Mouse (Mus musculus): ENCODE data around the gene Mfsd14a. TPM values are rescaled to one million over a fixed set of nuclear protein-coding genes. Genes with fewer than 3 reads are reported as not detected.

The Mfsd14a gene
- total RNA-seq, 1 experiment, result 117 TPM

- H3K27ac ChIP-seq (ENCODE audit: insufficient read depth, low read depth, low read length, poor library complexity, severe bottlenecking), result no peak overlapping the region
- no peaks in the 10 kb centered on the region for H3K36me3 ChIP-seq (ENCODE audit: control insufficient read depth, insufficient read depth, low read length, poor library complexity, severe bottlenecking)
- no peak overlapping the region for H3K4me3 ChIP-seq (ENCODE audit: insufficient read depth in 1 of 2, low read depth in 1 of 2, low read length in 2 of 2, poor library complexity in 1 of 2, severe bottlenecking in 1 of 2)
- no peak overlapping the region for H3K9ac ChIP-seq (ENCODE audit: insufficient read depth, low read depth, low read length, poor library complexity, severe bottlenecking)
- in situ Hi-C loops (cut with MboI; ENCODE audit: low sequenced_read_pairs in 2 of 2, unreplicated experiment in 2 of 2), result no loop called here
- no peak for DNase-seq (ENCODE audit: low read depth, low spot score)
- no peaks in the 10 kb centered on the region for H3K9me3 ChIP-seq (ENCODE audit: control insufficient read depth, insufficient read depth, low read depth, low read length)
- H3K4me1 ChIP-seq (ENCODE audit: control insufficient read depth in 2 of 2, insufficient read depth in 2 of 2, low read length in 2 of 2, poor library complexity in 1 of 2), result peaks cover 2 to 4% of the 10 kb centered on the region in 2 experiments; a peak in 2 of 4 replicates
- TF ChIP-seq ZC3H11A (IDR thresholded peaks at IDR 0.05; ENCODE audit: borderline replicate concordance, low read depth, low read length) (no peak), ZNF384 (IDR thresholded peaks at IDR 0.05; ENCODE audit: low read depth, low read length) (no peak)
These were observed 41.4 kb upstream of the Mfsd14a start for GRCm38 (mm10) chr3:116703835-116704234.

GRCm38 (mm10) chr3:116702647-116703272, 40.3 kb upstream of the Mfsd14a start:
- H3K4me3 ChIP-seq (ENCODE audit: insufficient read depth in 1 of 2, low read depth in 1 of 2, low read length in 2 of 2, poor library complexity in 1 of 2, severe bottlenecking in 1 of 2), result no peak overlapping the region
- H3K36me3 ChIP-seq (ENCODE audit: control insufficient read depth, insufficient read depth, low read length, poor library complexity, severe bottlenecking), result no peaks in the 10 kb centered on the region
- TF ChIP-seq ZNF384 (IDR thresholded peaks at IDR 0.05; ENCODE audit: low read depth, low read length) (no peak), HCFC1 (IDR thresholded peaks at IDR 0.05; ENCODE audit: borderline replicate concordance, insufficient read depth, low read length) (no peak), MAFK (IDR thresholded peaks at IDR 0.05; ENCODE audit: insufficient read depth, low read depth, low read length) (no peak), ZC3H11A (IDR thresholded peaks at IDR 0.05; ENCODE audit: borderline replicate concordance, low read depth, low read length) (no peak), CHD2 (IDR thresholded peaks at IDR 0.05; ENCODE audit: low read depth, low read length) (no peak)
- H3K9me3 ChIP-seq (ENCODE audit: control insufficient read depth, insufficient read depth, low read depth, low read length), result no peaks in the 10 kb centered on the region
- H3K9ac ChIP-seq (ENCODE audit: insufficient read depth, low read depth, low read length, poor library complexity, severe bottlenecking), result no peak overlapping the region
- in situ Hi-C loops (cut with MboI; ENCODE audit: low sequenced_read_pairs in 2 of 2, unreplicated experiment in 2 of 2), result no loop called here
- DNase-seq (ENCODE audit: low read depth, low spot score), result no peak
- peaks cover 2 to 4% of the 10 kb centered on the region in 2 experiments; a peak in 2 of 4 replicates for H3K4me1 ChIP-seq (ENCODE audit: control insufficient read depth in 2 of 2, insufficient read depth in 2 of 2, low read length in 2 of 2, poor library complexity in 1 of 2)
- no peak overlapping the region for H3K27ac ChIP-seq (ENCODE audit: insufficient read depth, low read depth, low read length, poor library complexity, severe bottlenecking)

GRCm38 (mm10) chr3:116701601-116702000, 39.1 kb upstream of the Mfsd14a start:
- in situ Hi-C loops (cut with MboI; ENCODE audit: low sequenced_read_pairs in 2 of 2, unreplicated experiment in 2 of 2), result no loop called here

GRCm38 (mm10) chr3:116698786-116699185, 36.3 kb upstream of the Mfsd14a start:
- H3K9ac ChIP-seq (ENCODE audit: insufficient read depth, low read depth, low read length, poor library complexity, severe bottlenecking), result no peak overlapping the region
- no peak overlapping the region for H3K27ac ChIP-seq (ENCODE audit: insufficient read depth, low read depth, low read length, poor library complexity, severe bottlenecking)
- 0 out of 4 replicates have a peak, but pooled peaks cover 0 to 2% of the 10 kb centered on the region in 2 experiments for H3K4me1 ChIP-seq (ENCODE audit: control insufficient read depth in 2 of 2, insufficient read depth in 2 of 2, low read length in 2 of 2, poor library complexity in 1 of 2)
- no peak for DNase-seq (ENCODE audit: low read depth, low spot score)
- H3K4me3 ChIP-seq (ENCODE audit: insufficient read depth in 1 of 2, low read depth in 1 of 2, low read length in 2 of 2, poor library complexity in 1 of 2, severe bottlenecking in 1 of 2), result no peak overlapping the region
- TF ChIP-seq CHD2 (IDR thresholded peaks at IDR 0.05; ENCODE audit: low read depth, low read length), result no peak
- no peak for TF ChIP-seq HCFC1 (IDR thresholded peaks at IDR 0.05; ENCODE audit: borderline replicate concordance, insufficient read depth, low read length)
- TF ChIP-seq ZNF384 (IDR thresholded peaks at IDR 0.05; ENCODE audit: low read depth, low read length), result no peak
- no peak for TF ChIP-seq MAFK (IDR thresholded peaks at IDR 0.05; ENCODE audit: insufficient read depth, low read depth, low read length)
- no peak for TF ChIP-seq ZC3H11A (IDR thresholded peaks at IDR 0.05; ENCODE audit: borderline replicate concordance, low read depth, low read length)
- no peaks in the 10 kb centered on the region for H3K36me3 ChIP-seq (ENCODE audit: control insufficient read depth, insufficient read depth, low read length, poor library complexity, severe bottlenecking)
- in situ Hi-C loops (cut with MboI; ENCODE audit: low sequenced_read_pairs in 2 of 2, unreplicated experiment in 2 of 2), result no loop called here
- H3K9me3 ChIP-seq (ENCODE audit: control insufficient read depth, insufficient read depth, low read depth, low read length), result no peaks in the 10 kb centered on the region

More at GRCm38 (mm10) chr3:116701601-116702000, 39.1 kb upstream of the Mfsd14a start:
- Histone ChIP-seq H3K9ac (ENCODE audit: insufficient read depth, low read depth, low read length, poor library complexity, severe bottlenecking) (no peak overlapping the region), H3K4me1 (ENCODE audit: control insufficient read depth in 2 of 2, insufficient read depth in 2 of 2, low read length in 2 of 2, poor library complexity in 1 of 2) (peaks cover 2 to 4% of the 10 kb centered on the region in 2 experiments; a peak in 2 of 4 replicates), H3K36me3 (ENCODE audit: control insufficient read depth, insufficient read depth, low read length, poor library complexity, severe bottlenecking) (no peaks in the 10 kb centered on the region), H3K9me3 (ENCODE audit: control insufficient read depth, insufficient read depth, low read depth, low read length) (no peaks in the 10 kb centered on the region), H3K4me3 (ENCODE audit: insufficient read depth in 1 of 2, low read depth in 1 of 2, low read length in 2 of 2, poor library complexity in 1 of 2, severe bottlenecking in 1 of 2) (no peak overlapping the region), H3K27ac (ENCODE audit: insufficient read depth, low read depth, low read length, poor library complexity, severe bottlenecking) (no peak overlapping the region)
- no peak for DNase-seq (ENCODE audit: low read depth, low spot score)
- TF ChIP-seq ZNF384 (IDR thresholded peaks at IDR 0.05; ENCODE audit: low read depth, low read length), result no peak
- TF ChIP-seq HCFC1 (IDR thresholded peaks at IDR 0.05; ENCODE audit: borderline replicate concordance, insufficient read depth, low read length), result no peak
- no peak for TF ChIP-seq CHD2 (IDR thresholded peaks at IDR 0.05; ENCODE audit: low read depth, low read length)
- no peak for TF ChIP-seq MAFK (IDR thresholded peaks at IDR 0.05; ENCODE audit: insufficient read depth, low read depth, low read length)
- TF ChIP-seq ZC3H11A (IDR thresholded peaks at IDR 0.05; ENCODE audit: borderline replicate concordance, low read depth, low read length), result no peak

- TF ChIP-seq ZC3H11A (IDR thresholded peaks at IDR 0.05; ENCODE audit: borderline replicate concordance, low read depth, low read length) (no peak), MAFK (IDR thresholded peaks at IDR 0.05; ENCODE audit: insufficient read depth, low read depth, low read length) (no peak), ZNF384 (IDR thresholded peaks at IDR 0.05; ENCODE audit: low read depth, low read length) (no peak), CHD2 (IDR thresholded peaks at IDR 0.05; ENCODE audit: low read depth, low read length) (no peak), HCFC1 (IDR thresholded peaks at IDR 0.05; ENCODE audit: borderline replicate concordance, insufficient read depth, low read length) (no peak)
- Histone ChIP-seq H3K9me3 (ENCODE audit: control insufficient read depth, insufficient read depth, low read depth, low read length) (no peaks in the 10 kb centered on the region), H3K36me3 (ENCODE audit: control insufficient read depth, insufficient read depth, low read length, poor library complexity, severe bottlenecking) (no peaks in the 10 kb centered on the region), H3K9ac (ENCODE audit: insufficient read depth, low read depth, low read length, poor library complexity, severe bottlenecking) (no peak overlapping the region), H3K4me3 (ENCODE audit: insufficient read depth in 1 of 2, low read depth in 1 of 2, low read length in 2 of 2, poor library complexity in 1 of 2, severe bottlenecking in 1 of 2) (no peak overlapping the region), H3K4me1 (ENCODE audit: control insufficient read depth in 2 of 2, insufficient read depth in 2 of 2, low read length in 2 of 2, poor library complexity in 1 of 2) (0 out of 4 replicates have a peak, but pooled peaks cover 0 to 2% of the 10 kb centered on the region in 2 experiments), H3K27ac (ENCODE audit: insufficient read depth, low read depth, low read length, poor library complexity, severe bottlenecking) (no peak overlapping the region)
- no peak for DNase-seq (ENCODE audit: low read depth, low spot score)
- in situ Hi-C loops (cut with MboI; ENCODE audit: low sequenced_read_pairs in 2 of 2, unreplicated experiment in 2 of 2), result no loop called here
These were observed 33.1 kb upstream of the Mfsd14a start for GRCm38 (mm10) chr3:116695666-116695985.
